Mouse (Mus musculus) right cerebral cortex, postnatal 10 days (tissue): ENCODE results near the gene Lix1l.
"Not testable (repeated sequence)": the region's sequence is repeated elsewhere in the genome, so short reads cannot be mapped to it uniquely, and the experiment has no call there.

Experiments used
- DNase-seq, 2 experiments: peaks; one replicate each; pipeline ENCODE4 v3.0.0; 2021; ENCODE audit warnings: low spot score in 2 of 2

Gene Lix1l

DNA sequence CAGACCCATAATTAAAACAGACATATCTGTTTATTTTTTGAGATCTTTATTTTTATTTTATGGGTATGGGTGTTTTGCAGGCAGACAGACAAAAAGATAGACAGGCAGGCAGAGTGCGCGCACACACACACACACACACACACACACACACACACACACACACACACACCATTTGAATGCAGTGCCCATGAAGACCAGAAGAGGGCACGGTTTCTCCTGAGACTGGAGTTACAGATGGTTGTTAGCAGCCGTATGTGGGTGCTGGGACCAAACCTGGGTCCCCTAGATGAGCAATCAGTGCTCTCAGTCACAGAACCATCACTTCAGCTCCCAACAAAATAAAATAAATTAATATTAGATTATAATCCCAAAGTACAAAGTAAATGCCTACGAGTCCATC, 17.6 kb upstream of the Lix1l start:
- no peak for DNase-seq

DNA sequence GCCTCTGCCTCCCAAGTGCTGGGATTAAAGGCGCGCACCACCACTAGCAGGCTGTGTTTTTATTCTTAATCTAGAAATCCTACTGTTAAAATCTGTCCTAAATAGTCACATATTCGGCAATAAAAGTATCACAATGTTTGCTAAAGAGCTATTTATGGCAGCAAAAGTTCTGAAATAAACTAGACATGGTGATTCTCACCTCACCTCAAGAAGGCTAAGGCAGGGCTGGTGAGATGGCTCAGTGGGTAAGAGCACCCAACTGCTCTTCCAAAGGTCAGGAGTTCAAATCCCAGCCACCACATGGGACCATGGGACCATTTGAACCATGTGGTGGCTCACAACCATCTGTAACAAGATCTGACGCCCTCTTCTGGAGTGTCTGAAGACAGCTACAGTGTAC, 10.3 kb upstream of the Lix1l start:
- DNase-seq = no peak

DNA sequence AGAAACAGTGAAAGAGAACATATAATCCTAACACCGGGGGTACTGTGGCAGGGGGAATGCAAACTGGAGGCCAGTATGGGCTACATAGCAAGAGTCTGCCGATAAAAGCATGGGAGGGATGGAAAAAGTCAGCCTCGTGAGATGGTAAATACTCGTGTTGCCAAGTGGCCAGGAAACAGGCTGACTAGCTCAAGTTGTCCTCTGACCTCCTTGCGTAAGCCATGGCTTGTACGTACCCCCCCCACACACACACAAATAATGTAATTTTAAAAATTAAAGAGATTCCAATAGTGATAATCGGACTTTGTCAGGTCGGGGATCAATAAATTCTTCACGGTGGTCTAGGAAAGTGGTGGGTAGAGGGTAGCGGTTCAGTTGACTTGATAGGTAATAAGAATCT, 7.6 kb upstream of the Lix1l start:
- no peak for DNase-seq

DNA sequence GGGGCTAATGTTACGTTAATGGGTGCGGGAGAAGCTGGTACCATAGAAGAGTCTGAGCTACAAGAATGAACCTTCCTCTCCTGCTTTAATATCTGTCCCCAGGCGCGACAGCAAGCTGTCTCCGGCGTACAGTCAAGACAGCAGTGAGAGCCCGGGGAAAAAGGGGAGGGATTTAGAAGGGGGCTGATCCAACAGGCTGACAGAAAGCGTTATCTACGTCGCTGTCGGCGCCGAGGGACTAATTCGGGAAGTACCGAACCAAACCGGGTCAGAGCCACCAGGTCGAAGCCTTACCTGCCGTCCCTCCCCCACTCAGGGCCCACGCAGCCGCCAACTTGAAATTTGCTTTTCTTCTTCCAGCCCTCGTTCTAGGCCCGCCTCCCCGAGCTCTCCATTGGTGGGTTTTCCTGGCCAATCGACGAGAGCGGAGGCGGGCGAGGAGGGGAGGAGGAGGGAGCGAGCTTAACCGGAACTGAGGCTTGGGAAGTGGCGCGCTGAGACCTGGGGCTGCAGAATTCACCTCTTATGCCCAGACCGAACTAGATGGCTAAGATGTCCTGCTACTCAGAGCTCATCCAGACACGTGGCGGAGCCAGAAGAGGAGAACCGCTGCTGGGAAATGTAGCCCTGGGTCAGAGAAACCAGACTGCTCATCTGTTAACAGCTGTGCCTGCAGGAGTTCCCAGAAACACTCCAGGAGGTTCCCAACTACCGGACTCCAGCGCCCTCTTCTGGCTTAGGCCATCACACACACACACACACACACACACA, 7.0 kb upstream of the Lix1l start, which contains the start of gene Polr3gl:
TSS of gene Polr3gl (minus strand) at position 392 of the 771 bp plus-strand sequence.
- DNase-seq = peak; percentile 96 to 97

DNA sequence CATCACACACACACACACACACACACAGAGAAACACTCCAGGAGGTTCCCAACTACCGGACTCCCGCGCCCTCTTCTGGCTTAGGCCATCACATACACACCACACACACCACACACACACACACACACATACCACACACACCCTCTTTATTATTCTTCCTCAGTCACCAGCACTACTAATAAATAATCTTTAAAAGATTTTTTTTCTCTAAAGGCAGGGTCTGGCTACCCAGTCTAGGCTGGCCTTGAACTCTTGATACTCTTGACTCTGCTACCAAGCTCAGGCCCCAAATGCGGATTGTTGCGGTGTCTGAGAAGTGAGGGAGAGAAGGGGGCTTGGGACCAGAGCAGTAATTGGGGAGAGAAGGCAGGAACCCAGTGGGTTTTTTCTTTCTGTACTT, 6.1 kb upstream of the Lix1l start:
- DNase-seq = no peak

DNA sequence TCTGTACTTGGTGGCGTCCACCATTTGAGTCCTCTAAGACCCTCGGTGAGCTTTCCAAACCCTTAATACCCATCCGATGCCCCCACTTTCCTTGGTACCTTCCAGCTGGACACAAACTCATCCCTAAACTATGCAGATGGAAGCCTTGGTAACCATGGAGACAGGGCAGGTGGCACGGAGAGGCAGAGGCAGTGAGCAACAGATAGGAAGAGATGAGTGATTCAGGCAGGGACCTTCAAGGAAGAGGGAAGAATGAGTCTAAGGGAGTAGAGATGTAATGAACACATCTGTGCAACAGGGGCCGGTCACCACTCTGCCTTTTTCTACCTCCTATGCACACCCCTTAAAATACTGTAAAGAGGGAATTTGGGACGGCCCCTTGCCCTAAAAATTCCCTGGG, 5.3 kb upstream of the Lix1l start:
- peak; percentile 67 to 81 for DNase-seq

DNA sequence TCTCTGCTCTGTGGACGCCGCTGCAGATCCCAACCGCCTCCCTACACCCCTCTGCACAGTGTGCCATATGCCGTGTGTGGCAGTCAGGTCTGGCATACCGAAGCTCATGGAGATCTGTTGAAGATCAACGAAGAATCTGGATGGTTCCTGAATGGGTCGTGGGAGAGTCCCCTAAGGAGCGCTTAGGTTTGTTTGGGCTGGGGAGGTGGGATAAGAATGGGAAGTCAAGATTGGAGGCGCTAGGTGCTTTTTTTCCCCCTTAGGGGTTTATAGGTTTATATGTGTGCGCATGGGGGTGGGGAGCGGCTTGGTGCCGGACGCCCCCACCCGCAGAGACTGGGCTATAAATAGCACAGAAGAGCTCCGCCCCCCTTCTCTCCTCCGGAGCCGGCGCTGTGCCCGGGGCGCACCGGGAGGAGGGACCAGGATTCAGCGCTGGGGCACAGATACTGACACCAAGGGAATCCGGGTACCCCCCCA, 4.7 kb upstream of the Lix1l start, which contains the start of gene Ankrd34a:
TSS of gene Ankrd34a (plus strand) at position 409 of the 480 bp plus-strand sequence.
- DNase-seq = peak; percentile 86 to 89

DNA sequence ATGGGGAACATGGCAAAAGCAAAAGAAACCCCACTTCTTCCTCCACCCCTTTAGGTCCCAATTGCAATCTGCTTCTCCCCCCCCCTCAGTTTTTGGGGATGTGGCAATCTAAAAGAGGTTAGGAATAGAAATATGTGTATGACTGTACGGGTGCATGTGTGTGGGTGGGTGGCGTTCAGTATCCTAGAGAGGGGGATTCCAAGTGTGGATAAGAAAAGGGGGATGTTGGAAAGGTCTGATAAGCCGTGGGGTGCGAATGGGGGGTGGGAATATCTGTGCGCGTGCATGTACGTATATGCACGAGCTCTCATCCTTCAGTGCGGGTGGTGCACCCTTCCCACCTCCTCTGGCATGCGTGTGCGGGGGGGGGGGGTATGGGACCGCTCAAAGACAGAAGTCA, 4.1 kb upstream of the Lix1l start:
- peak; percentile 73 to 81 for DNase-seq

DNA sequence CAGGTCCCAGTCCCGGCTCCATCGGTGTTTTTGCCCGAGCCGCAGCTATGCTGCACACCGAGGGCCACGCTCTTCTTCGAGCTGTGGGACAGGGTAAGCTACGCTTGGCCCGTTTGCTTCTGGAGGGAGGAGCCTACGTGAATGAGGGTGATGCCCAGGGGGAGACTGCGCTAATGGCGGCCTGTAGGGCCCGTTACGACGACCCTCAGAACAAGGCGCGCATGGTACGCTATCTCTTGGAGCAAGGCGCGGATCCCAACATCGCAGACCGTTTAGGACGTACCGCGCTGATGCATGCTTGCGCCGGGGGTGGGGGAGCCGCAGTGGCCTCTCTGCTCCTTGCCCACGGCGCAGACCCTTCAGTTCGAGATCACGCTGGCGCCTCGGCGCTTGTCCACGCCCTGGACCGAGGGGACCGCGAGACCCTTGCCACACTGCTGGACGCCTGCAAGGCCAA, 3.5 kb upstream of the Lix1l start:
- peak; percentile 65 to 71 for DNase-seq

DNA sequence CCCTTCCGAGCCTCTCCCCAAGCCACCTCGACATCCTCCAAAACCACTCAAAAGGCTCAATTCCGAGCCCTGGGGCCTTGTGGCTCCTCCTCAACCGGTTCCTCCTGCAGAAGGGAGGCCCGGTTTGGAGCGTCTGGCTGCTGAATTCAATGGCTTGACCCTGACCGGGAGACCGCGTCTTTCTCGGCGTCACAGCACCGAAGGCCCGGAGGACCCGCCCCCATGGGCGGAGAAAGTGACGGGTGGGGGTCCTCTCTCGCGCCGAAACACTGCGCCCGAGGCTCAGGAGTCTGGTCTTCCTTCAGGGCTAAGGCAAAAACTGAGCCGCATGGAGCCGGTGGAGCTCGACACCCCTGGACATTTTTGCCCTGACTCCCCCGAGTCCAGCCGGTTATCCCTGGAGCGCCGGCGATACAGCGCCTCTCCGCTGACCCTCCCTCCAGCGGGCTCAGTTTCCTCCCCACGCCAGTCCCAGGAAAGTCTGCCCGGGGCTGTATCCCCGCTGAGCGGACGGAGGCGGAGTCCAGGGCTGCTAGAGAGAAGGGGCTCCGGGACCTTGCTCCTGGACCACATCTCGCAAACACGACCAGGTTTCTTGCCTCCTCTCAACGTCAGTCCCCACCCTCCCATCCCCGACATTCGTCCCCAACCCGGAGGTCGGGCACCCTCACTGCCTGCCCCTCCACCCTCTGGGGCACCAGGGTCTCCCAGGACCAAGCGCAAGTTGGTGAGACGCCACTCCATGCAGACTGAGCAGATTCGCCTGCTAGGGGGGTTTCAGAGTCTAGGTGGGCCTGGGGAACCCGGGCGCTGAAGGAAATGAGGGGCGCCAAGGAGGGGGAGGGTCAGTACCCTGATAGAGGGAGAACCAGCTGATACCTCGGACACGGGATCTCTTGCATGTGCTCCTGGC, 2.5 kb upstream of the Lix1l start:
- peak; percentile 81 to 83 for DNase-seq

DNA sequence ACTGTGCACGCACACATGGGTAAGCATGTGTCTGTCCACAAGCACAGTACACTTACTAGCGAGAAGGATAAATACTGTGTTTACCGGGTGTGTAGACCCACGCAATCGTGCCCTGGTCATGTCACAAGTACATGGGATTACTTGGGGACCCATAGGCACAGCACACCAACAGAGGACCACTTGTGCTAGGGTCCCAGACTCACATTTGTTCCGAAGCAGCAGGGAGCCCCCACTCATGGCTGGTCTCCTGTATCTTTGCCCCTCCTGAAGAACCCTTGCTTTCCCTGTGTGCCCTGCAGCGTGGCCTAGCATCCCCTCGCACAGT, 1.9 kb upstream of the Lix1l start:
- no peak for DNase-seq

DNA sequence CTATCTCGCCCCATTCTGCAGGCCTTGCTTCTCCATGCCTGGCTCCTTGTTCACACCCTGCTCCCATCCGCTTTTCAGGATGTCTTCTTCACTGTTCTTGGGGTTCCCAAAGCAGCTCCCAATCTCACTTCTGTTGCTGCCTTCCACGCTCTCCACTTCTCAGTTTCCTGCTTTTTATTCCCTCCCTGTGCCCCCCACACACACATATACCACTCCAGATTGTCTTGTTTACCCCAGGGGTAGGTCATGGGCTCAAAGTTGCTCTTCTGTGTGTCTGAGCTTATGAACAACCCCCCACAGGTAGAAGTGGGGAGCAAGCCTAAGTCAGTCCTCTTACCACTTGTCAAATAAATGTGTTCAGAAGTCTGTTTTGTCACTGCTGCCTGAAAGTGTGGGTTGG, 1.5 kb upstream of the Lix1l start:
- DNase-seq = no peak

DNA sequence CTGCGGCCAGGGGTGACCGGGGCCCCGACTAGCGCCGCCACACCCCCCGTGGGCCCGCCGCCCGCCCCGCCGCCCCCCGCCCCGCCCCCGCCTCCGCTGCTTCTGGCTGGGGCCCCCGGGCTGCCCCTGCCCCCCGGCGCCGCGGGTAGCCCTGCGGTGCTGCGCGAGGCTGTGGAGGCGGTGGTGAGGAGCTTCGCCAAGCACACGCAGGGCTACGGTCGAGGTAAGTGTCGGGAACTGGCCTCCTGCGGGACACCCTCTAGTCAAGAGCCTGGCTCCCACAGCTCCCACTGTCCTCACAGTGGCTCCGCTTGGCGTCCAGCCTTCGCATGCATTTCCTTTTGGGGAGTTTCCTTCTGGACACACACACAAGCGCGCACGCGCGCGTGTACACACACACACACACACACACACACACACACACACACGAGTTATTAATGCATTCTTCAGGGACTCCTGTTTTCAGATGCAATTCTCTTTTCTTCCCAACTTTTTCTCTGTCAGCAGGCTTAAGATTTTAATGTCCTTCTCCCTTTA, 370 bp downstream of the Lix1l start:
- DNase-seq = peak; percentile 81 to 82

DNA sequence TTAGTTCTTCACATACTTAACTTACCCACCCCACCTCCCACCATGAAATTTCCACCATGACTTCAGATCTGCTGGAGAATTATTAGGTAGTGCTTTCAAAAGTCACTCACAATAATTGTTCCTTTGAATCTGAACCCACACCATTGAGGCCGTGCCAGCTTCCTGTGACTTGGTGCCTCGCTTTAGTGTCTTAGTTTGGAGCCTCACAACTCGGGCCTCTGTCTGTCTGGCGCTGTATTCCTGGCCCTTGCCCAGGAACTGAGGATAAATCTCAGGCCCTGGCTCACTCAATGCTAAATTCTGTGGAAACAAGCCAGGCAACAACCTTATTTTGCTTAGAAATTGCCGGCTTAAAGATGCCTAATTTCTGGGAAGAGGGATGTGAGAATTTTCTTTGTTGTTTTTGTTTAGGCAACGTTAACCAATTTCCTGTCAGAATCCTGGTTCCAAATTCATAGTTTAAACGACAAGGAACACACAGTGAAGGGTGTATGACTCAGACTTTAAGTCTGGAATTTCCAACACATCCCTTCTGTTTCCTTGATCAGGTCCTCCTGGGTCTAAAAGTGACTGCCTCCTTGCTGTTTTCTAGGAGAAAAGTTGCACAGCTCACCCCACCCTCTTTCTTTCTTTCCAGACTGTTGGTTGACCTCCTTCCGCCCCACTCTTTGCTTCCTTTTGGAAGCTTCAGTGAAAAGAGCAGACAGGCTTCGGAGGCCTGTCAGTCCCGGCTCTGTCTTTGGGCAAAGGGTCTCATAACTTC, 1.2 kb downstream of the Lix1l start:
- DNase-seq = peak; percentile 72 to 77

DNA sequence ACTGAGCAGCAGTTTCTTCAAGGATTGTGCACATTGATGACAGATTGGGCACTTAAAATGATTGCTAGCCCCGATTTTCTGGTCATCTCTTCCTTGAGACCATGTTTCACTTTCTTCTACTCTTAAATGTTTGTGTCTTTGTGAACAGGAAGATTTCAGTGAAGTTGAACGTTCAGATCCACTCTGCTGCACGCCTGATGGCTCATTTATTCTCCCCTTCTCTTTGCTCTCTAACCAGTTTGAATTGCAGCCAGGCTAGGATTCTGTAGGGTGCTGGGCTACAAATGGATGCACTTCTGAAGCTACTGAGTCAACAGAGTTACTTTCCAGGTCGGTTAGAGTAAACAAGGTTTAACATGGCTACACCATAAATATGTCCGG, 1.7 kb downstream of the Lix1l start:
- no peak for DNase-seq

DNA sequence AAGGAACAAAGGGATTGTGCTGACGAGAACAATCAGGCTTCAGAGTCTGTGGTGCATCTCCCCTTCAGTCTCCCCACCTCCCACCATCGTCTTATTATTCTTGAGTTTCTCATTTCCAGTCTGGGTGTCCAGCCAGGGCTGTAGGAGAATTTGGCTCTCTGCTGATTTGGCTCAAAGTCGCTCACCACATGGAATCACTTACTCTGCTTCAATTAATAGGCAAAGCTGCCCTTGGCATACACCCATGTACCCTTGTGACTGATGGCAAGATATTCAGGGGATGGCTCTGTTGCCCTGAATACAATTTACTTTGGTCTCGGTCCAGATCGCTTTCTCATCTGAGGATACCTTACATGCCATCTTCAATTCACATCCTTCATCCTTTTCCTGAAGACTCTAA, 2.4 kb downstream of the Lix1l start:
- peak; percentile 55 to 62 for DNase-seq

DNA sequence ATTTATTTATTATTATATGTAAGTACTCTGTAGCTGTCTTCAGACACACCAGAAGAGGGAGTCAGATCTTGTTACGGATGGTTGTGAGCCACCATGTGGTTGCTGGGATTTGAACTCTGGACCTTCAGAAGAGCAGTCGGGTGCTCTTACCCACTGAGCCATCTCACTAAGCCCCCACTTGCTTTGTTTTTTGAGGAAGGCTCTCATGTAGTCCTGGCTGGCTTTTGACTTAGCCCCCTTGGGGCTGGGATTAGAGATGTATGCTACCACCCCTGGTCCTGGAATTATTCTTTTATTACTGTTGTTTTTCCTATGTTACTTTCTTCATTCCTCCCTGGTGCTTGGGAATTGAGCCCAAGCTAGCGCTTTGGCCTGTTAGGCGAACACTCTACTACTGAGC, 5.1 kb downstream of the Lix1l start:
- not testable (repeated sequence) for DNase-seq

DNA sequence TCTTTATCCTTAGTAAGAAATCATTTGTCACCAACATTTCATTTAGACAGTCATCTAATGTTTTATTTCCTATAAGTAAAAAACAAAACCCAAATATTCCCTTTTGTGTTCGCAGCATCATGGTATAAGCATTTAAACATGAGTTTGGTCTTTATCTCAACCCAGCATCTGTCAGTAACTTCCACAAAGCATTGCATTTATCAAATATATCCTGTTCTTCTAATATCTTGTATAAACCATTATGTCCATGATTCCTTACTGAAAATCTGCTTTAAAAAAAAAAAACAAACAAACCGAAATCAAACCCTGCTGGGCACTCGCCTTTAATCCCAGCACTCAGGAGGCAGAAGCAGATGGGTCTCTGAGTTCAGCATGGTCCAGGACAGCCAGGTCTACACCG, 5.7 kb downstream of the Lix1l start:
- DNase-seq = no peak

DNA sequence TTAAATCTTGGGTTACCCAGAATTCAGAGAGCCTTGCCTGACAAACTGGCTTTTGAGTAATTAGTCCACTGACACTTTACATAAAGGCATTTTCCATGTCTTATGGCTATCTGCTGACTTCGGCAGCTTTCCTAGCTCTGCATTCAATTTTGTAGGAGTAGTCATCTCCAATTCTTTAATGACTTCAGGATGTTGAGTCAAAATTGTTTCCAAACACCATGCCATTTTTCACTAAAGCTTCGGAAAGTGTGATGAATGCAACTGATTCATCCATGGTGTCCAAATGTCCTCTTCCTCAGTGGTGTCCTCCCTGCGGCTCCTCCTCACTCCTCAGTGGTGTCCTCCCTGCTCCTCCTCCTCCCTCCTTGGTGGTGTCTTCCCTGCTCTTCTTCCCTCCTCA, 17.0 kb downstream of the Lix1l start:
- DNase-seq = no peak

DNA sequence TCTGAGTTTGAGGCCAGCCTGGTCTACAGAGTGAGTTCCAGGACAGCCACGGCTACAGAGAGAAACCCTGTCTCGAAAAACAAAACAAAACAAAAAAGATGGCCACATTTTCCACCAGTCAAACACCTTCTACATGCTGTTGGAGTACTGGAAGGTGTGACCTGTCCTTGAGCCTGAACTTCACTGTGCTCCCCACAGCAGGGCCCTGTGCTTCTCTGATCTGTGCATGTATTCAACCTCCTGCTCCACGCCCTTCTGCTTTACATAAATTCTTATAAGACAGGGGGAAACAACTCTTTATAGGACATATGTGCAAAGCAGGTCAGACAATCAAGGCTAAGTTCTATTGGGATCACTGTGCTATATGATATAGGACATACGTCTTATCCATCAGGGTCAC, 22.3 kb downstream of the Lix1l start:
- DNase-seq = no peak

DNA sequence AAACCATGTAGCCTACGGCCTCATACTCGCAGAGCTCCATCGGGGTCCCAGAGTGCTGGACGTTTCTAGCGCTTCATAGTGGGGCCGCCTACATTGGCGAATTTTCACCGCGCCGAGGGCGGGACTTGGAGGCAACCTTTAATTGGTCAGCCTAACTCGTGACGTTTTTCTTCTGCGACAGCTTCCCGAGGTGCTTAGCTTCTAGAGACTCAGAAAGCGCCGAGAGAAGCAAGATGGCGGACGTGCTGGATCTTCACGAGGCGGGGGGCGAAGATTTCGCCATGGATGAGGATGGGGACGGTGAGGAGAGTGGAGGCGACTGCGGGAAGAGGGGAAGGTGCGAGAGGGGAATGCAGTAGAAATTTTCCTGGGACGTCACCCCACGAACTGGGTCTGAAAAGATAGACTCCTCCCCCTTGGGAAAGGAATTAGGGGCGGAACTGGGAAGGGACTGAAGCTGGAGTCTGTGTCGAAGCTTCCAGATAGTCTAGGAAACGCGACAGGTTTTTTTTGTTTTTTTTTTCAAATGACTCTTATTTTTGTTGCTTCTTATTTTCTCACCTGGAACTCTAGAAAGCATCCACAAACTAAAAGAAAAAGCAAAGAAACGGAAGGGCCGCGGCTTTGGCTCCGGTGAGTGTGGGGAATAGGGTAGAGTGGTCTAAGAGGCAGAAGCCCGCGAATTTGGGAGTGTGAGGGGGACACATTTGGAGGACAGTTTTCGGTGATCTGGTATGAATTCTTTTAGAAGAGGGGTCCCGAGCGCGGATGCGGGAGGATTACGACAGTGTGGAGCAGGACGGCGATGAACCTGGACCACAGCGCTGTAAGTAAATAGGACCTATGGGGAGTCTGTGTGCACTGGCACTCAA, 29.0 kb downstream of the Lix1l start, which contains the start of gene Rbm8a:
TSS of gene Rbm8a (plus strand) at position 205 of the 872 bp plus-strand sequence.
- peak; percentile 98 for DNase-seq
